Mouse (Mus musculus): Measurements from ENCODE around the gene Camk1.

DNA sequence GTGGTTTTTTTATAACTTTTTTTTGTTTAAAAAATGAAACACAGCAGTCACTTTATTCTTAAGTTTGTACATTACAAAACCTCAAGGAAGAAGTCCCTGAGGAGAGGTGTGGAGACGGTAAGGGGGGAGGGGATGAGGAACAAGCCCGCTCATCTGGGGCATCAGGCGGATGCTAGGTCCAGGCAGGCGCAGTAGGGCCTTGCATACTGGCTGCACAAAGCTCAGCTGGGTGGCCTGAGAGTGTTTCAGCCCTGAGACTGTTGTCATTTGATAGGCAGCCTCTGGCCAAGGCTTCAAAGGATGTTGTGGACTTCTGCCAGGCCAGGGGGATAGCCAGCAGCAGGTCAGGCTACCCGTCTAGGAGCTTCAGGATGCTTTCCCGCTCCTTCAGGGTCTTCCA is 22.9 kb upstream of the Camk1 start:
- TF ChIP-seq CTCF (IDR thresholded peaks at IDR 0.05; ENCODE audit: control insufficient read depth, insufficient read depth, low read length) (no peak), POLR2A (IDR thresholded peaks at IDR 0.05; ENCODE audit: borderline replicate concordance, control insufficient read depth, low read depth, low read length) (no peak)

Data from bone marrow, adult 2 months (tissue).